Mouse (Mus musculus) ES-Bruce4 (cell line): ENCODE results near the gene Bcl2l13. TPM values are rescaled to one million over a fixed set of nuclear protein-coding genes. Genes with fewer than 3 reads are reported as not detected.

ENCODE experiments used
- H3K27ac ChIP-seq: 2 replicates; pipeline ENCODE4 v1.5.1; 2012; ENCODE audit warnings: low read length, inconsistent platforms; ENCODE audit not compliant: insufficient read depth
- H3K27me3 ChIP-seq: 2 replicates; pipeline ENCODE4 v1.6.1; 2012; ENCODE audit warnings: mild to moderate bottlenecking, low read length, inconsistent platforms; ENCODE audit not compliant: control insufficient read depth, poor library complexity, insufficient read depth, severe bottlenecking
- H3K36me3 ChIP-seq: 2 replicates; pipeline ENCODE4 v1.6.1; 2012; ENCODE audit warnings: inconsistent platforms, mild to moderate bottlenecking, low read length, moderate library complexity; ENCODE audit not compliant: control insufficient read depth, poor library complexity, insufficient read depth, severe bottlenecking
- H3K4me1 ChIP-seq: one replicate; pipeline ENCODE4 v1.8.1; 2011; ENCODE audit warnings: low read length; ENCODE audit not compliant: control insufficient read depth, insufficient read depth
- H3K4me3 ChIP-seq: 2 replicates; pipeline ENCODE4 v1.5.1; 2011; ENCODE audit warnings: low read depth, mild to moderate bottlenecking, low read length
- H3K9ac ChIP-seq: 2 replicates; pipeline ENCODE4 v1.6.1; 2012; ENCODE audit warnings: low read depth, mild to moderate bottlenecking, inconsistent platforms; ENCODE audit not compliant: poor library complexity, severe bottlenecking
- H3K9me3 ChIP-seq: replicated peaks from 2 replicates; pipeline ENCODE4 v1.6.1; 2012; ENCODE audit warnings: mild to moderate bottlenecking, low read length, inconsistent platforms; ENCODE audit not compliant: control insufficient read depth, poor library complexity, insufficient read depth, severe bottlenecking
- CTCF ChIP-seq: IDR thresholded peaks from one replicate; pipeline ENCODE4 v1.8.1; 2011; ENCODE audit warnings: low read depth, low read length
- EP300 ChIP-seq: IDR thresholded peaks from 2 replicates; pipeline ENCODE4 v1.6.1; 2011; ENCODE audit warnings: low read depth, low read length; ENCODE audit not compliant: insufficient read depth
- POLR2A ChIP-seq: IDR thresholded peaks from one replicate; pipeline ENCODE4 v1.8.1; 2011; ENCODE audit warnings: low read length; ENCODE audit not compliant: insufficient read depth
- polyA plus RNA-seq: library from polyadenylated mRNA; stranded (reverse); fragments of >200 nt; gene quantifications from 2 replicates; pipeline ENCODE4 v1.2.4, GENCODE M21; 2011; ENCODE audit warnings: low read depth; ENCODE audit not compliant: missing spikeins, insufficient read depth, insufficient read length

The Bcl2l13 gene
- polyA plus RNA-seq, 1 experiment, result 56.4 TPM

DNA sequence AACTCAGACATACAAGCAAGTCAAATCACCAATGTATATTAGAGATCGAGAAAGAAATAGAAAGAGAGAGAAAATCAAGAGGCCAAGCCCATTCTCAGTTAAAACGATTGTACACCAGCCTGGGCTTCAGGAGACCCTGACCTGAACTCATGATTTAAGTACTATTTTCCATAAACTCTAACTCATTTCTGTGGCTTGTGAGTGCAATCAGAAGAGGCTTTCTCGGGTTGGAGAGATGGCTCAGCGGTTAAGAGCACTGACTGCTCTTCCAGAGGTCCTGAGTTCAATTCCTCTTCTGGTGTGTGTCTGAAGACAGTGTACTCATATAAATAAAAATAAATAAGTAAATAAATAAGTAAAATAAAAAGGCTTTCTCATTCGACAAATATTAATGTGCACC lies 14.3 kb upstream of the Bcl2l13 start:
- Histone ChIP-seq H3K36me3 (peaks cover 28% of the 10 kb centered on the region), H3K27me3 (no peaks in the 10 kb centered on the region), H3K9me3 (peaks cover 36% of the 10 kb centered on the region), H3K9ac (peak overlapping the region; percentile 34), H3K27ac (no peak overlapping the region), H3K4me1 (no peaks in the 10 kb centered on the region), H3K4me3 (peak overlapping the region; percentile 36; the same call in 1 of the 2 replicates)
- no peak for TF ChIP-seq POLR2A
- TF ChIP-seq CTCF, result no peak
- no peak for TF ChIP-seq EP300

DNA sequence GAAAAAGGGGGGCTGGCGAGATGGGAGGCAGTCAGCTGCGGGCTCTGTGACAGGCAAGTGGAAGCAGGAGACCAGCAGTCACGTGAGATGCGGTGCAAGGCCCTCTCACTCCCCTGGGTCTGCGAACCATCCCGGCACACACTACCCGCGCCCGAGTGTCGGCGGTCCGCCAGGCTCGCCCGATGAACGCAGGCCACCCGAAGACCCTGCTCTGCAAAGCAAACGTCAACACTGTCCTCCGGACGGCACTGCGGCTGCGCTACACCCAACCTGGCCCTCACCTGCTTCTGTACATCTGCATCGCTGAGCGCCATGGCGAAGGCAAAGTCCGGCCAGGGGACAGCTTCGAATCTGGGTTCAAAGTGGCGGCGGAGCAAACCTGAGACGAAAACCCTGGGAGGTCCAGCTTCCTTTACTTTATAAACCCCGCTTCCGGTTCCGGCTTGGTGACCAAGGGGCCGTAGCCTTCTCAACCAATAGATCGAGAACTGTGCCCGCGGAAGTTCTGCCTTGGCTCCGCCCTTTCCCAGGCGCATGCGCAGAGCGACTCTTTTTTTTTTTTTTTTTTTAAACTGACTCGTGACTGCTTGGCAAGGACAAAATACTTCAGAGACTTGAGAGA lies 13.6 kb upstream of the Bcl2l13 start, which contains the start of gene Atp6v1e1:
Gene Atp6v1e1 (minus strand): TSS at position 487 of the 622 bp plus-strand sequence.
- peak within 1 kb of the TSS; percentile 34 for H3K9ac ChIP-seq
- peaks cover 32% of the 10 kb centered on the region for H3K9me3 ChIP-seq
- H3K36me3 ChIP-seq, result peaks cover 25% of the 10 kb centered on the region
- TF ChIP-seq EP300 (no peak), POLR2A (peak; percentile 19)
- H3K27ac ChIP-seq, result peak within 1 kb of the TSS; percentile 28
- no peaks in the 10 kb centered on the region for H3K4me1 ChIP-seq
- H3K27me3 ChIP-seq, result no peaks in the 10 kb centered on the region
- H3K4me3 ChIP-seq, result peak within 1 kb of the TSS; percentile 87

DNA sequence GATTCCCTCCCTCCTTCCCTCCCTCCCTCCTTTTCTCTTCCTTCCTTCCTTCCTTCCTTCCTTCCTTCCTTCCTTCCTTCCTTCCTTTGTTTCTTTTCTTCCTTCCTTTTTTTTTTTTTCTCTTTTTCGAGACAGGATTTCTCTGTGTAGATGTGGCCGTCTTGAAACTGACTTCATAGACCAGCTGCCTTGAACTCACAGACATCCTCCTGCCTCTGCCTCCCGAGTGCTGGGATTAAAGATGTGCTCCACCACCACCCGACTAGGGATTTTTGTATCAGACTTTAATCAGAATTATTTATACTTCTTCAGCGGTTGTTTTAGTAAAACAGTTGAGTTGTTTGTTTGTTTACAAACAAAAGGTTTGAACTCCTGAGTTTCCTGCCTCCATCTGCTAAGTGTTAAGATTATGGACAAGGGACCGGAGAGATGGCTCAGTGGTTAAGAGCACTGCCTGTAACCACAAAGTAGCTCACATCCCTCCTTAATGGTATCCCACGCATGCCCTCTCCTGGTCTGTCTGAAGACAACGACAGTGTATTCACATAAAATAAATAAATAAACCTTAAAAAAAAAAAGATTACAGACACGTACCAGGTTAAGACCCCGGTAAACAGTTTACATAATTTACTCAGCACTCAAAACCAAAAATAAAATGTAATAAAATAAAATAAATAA lies 12.9 kb upstream of the Bcl2l13 start:
- peaks cover 19% of the 10 kb centered on the region for H3K36me3 ChIP-seq
- TF ChIP-seq CTCF, result no peak
- TF ChIP-seq POLR2A, result no peak
- no peak for TF ChIP-seq EP300
- no peaks in the 10 kb centered on the region for H3K4me1 ChIP-seq
- H3K4me3 ChIP-seq, result peak overlapping the region; percentile 46; the same call in 1 of the 2 replicates
- H3K9me3 ChIP-seq, result peaks cover 26% of the 10 kb centered on the region
- H3K27me3 ChIP-seq, result no peaks in the 10 kb centered on the region
- H3K9ac ChIP-seq, result no peak overlapping the region; the same call in 1 of the 2 replicates
- peak overlapping the region; percentile 28 for H3K27ac ChIP-seq

DNA sequence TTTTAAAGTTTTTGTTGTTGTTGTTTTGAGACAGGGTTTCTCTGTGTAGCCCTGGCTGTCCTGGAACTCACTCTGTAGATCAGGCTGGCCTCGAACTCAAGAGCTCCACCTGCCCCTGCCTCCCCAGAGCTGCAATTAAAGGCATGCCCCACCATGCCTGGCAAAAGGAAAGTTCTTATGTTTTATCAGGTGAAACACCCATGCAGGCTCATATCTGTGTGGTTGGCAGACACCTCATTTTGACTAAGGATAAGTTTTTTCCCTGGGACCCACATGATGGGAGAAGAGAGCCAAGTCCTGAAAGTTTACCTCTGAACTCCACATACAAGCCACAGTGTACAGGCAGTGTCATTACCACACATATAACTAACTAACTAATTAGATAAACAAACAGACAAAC lies 6.0 kb upstream of the Bcl2l13 start:
- Histone ChIP-seq H3K27ac (no peak overlapping the region), H3K9ac (no peak overlapping the region), H3K4me3 (no peak overlapping the region), H3K27me3 (no peaks in the 10 kb centered on the region), H3K9me3 (no peaks in the 10 kb centered on the region), H3K36me3 (no peaks in the 10 kb centered on the region), H3K4me1 (no peaks in the 10 kb centered on the region)
- TF ChIP-seq EP300, result no peak

DNA sequence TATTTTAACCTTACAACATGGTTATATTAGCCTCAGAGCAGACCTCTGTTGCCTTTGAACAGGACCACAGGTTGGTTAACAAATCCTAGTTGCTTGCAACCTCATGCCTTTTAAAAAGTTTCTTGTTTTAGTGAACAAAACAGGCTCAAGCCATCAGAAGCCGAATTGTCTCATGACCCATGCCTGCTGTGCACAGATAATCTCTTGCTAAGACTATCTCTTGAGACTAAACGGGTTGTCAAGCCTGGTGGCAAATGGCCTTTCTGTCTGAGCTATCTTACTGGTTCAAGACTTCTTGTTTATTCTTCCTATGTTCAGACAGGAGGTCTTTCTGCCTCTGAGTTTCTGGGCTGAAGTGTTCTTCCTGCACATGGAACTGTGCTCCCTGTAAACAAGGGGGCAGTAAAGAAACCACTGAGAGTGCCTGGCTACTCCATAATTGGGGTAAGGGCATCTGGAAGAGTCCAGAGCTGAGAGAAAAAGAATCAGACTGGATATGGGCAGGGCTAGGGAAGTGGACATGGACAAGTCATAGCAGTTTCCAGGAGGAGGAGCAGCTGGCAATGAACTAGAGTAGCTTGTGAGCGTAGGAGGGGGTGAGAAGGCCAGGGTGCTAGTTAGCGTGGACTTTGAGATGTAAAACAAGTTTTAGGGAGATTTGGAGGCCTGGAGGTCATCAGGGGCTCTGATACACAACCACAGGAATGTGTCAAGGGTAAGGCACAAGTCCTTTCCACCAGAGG lies 5.0 kb upstream of the Bcl2l13 start:
- H3K4me3 ChIP-seq, result no peak overlapping the region
- no peaks in the 10 kb centered on the region for H3K9me3 ChIP-seq
- H3K36me3 ChIP-seq, result no peaks in the 10 kb centered on the region
- no peak overlapping the region for H3K9ac ChIP-seq
- no peaks in the 10 kb centered on the region for H3K4me1 ChIP-seq
- no peak overlapping the region for H3K27ac ChIP-seq
- no peak for TF ChIP-seq POLR2A
- no peaks in the 10 kb centered on the region for H3K27me3 ChIP-seq

DNA sequence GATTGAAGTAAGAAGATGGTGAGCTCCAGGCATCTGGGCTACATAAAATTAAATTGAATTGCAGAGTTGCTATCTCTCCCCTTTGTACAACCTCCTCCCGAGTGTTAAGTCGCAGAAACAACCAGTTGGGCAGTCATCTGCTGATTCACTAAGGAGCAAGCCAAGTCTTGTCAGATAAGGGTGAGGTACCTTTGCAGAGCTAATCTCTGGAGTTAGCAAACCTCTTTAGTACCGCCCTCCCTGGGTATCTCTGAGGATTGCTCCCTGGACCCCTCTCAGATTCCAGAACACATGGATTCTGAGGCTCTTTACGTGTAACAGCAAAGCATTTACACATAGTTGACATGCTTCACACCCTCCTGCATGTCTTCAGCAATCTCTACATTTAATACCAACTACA lies 3.9 kb upstream of the Bcl2l13 start:
- H3K27me3 ChIP-seq, result no peaks in the 10 kb centered on the region
- no peaks in the 10 kb centered on the region for H3K9me3 ChIP-seq
- no peak overlapping the region for H3K27ac ChIP-seq
- H3K36me3 ChIP-seq, result no peaks in the 10 kb centered on the region
- H3K9ac ChIP-seq, result no peak overlapping the region
- H3K4me3 ChIP-seq, result no peak overlapping the region
- H3K4me1 ChIP-seq, result no peaks in the 10 kb centered on the region
- no peak for TF ChIP-seq CTCF
